Mouse (Mus musculus): ENCODE measurements at regions not wholly inside any gene's neighbourhood (a gene's known extent, or its start where the extent isn't known, plus 50 kb on each side); places are given as distances from the start of the nearest gene placed in this dataset.

- DNase-seq = no peak
Observed at GRCm38 (mm10) chr3:54604705-54605379, 87.8 kb upstream of the Supt20 start.

GRCm38 (mm10) chr3:54611431-54611990, 81.1 kb upstream of the Supt20 start:
- DNase-seq = no peak

- no peak for DNase-seq
Observed at GRCm38 (mm10) chr3:54613845-54614244, 78.8 kb upstream of the Supt20 start.

GRCm38 (mm10) chr3:54617298-54617697, 75.3 kb upstream of the Supt20 start:
- no peak for DNase-seq

GRCm38 (mm10) chr3:54618286-54618685, 74.3 kb upstream of the Supt20 start:
- DNase-seq = no peak

- DNase-seq = no peak
Observed at GRCm38 (mm10) chr3:54630254-54630653, 62.4 kb upstream of the Supt20 start.

- no peak for DNase-seq
Observed at GRCm38 (mm10) chr3:54632731-54633130, 59.9 kb upstream of the Supt20 start.

GRCm38 (mm10) chr3:54633446-54633845, 59.2 kb upstream of the Supt20 start:
- no peak for DNase-seq

- no peak for DNase-seq
Observed at GRCm38 (mm10) chr3:54634456-54634855, 58.2 kb upstream of the Supt20 start.

Measured in thymus, postnatal 14 days (tissue).